Mouse (Mus musculus) MEL (cell line): ENCODE data around the gene Psmb7. TPM values are rescaled to one million over a fixed set of nuclear protein-coding genes. Genes with fewer than 3 reads are reported as not detected.

Experiments used
- DNase-seq: peaks from one replicate; pipeline ENCODE4 v3.0.0; 2011; ENCODE audit warnings: low read depth, low spot score
- H3K27ac ChIP-seq: 2 replicates; pipeline ENCODE4 v1.5.1; 2012; ENCODE audit warnings: low read depth, mild to moderate bottlenecking, control low read depth, low read length, moderate library complexity; ENCODE audit not compliant: control insufficient read depth
- H3K27me3 ChIP-seq, 2 experiments: fragments of 150-350 bp in 1 of 2; sonication (generic) in 1 of 2; 2 replicates each; pipeline ENCODE4 v1.6.1; 2012; ENCODE audit warnings: low read length in 2 of 2, mild to moderate bottlenecking in 2 of 2, improper control_type of control experiment in 1 of 2, moderate library complexity in 1 of 2; ENCODE audit not compliant: insufficient read depth in 2 of 2, control insufficient read depth in 1 of 2
- H3K36me3 ChIP-seq, 2 experiments: 2 replicates each; pipeline ENCODE4 v1.6.1; 2012 to 2014; ENCODE audit warnings: low read length in 2 of 2, improper control_type of control experiment in 1 of 2, inconsistent platforms in 1 of 2, mild to moderate bottlenecking in 1 of 2; ENCODE audit not compliant: insufficient read depth in 2 of 2, control insufficient read depth in 1 of 2
- H3K4me1 ChIP-seq, 2 experiments: fragments of 150-350 bp in 1 of 2; sonication (generic) in 1 of 2; 2 replicates each; pipeline ENCODE4 v1.6.1; 2012; ENCODE audit warnings: low read length in 2 of 2, improper control_type of control experiment in 1 of 2, mild to moderate bottlenecking in 1 of 2; ENCODE audit not compliant: insufficient read depth in 2 of 2, control insufficient read depth in 1 of 2
- H3K4me3 ChIP-seq, 2 experiments: fragments of 150-350 bp in 1 of 2; sonication (generic) in 1 of 2; 2 replicates each; pipeline ENCODE4 v1.5.1; 2012; ENCODE audit warnings: low read depth in 2 of 2, low read length in 2 of 2, mild to moderate bottlenecking in 2 of 2, moderate library complexity in 2 of 2, control low read depth in 1 of 2, improper control_type of control experiment in 1 of 2; ENCODE audit not compliant: control insufficient read depth in 1 of 2, insufficient read depth in 1 of 2
- H3K79me2 ChIP-seq: 2 replicates; pipeline ENCODE4 v1.6.1; 2012; ENCODE audit warnings: mild to moderate bottlenecking, low read length, moderate library complexity; ENCODE audit not compliant: control insufficient read depth, poor library complexity, insufficient read depth
- H3K9ac ChIP-seq: 2 replicates; pipeline ENCODE4 v1.6.1; 2012; ENCODE audit warnings: low read depth, mild to moderate bottlenecking, control low read depth, low read length, moderate library complexity; ENCODE audit not compliant: control insufficient read depth, poor library complexity, severe bottlenecking
- H3K9me3 ChIP-seq: fragments of 150-350 bp; sonication (generic); replicated peaks from 2 replicates; pipeline ENCODE4 v1.6.1; 2012; ENCODE audit warnings: mild to moderate bottlenecking, low read length, improper control_type of control experiment, moderate library complexity; ENCODE audit not compliant: insufficient read depth
- CHD1 ChIP-seq: IDR thresholded peaks from 2 replicates; pipeline ENCODE4 v1.6.1; 2012; ENCODE audit warnings: low read depth, mild to moderate bottlenecking, inconsistent platforms, low read length, improper control_type of control experiment
- E2F4 ChIP-seq: IDR thresholded peaks from 2 replicates; pipeline ENCODE4 v1.6.1; 2011; ENCODE audit warnings: low read depth, low read length, improper control_type of control experiment, borderline replicate concordance
- GATA1 ChIP-seq: IDR thresholded peaks from 2 replicates; pipeline ENCODE4 v1.6.1; 2011; ENCODE audit warnings: low read depth, low read length, improper control_type of control experiment
- HCFC1 ChIP-seq: IDR thresholded peaks from 2 replicates; pipeline ENCODE4 v1.6.1; 2012; ENCODE audit warnings: low read depth, mild to moderate bottlenecking, inconsistent platforms, low read length, improper control_type of control experiment, moderate library complexity
- MAX ChIP-seq: IDR thresholded peaks from 2 replicates; pipeline ENCODE4 v1.6.1; 2011; ENCODE audit warnings: low read length, improper control_type of control experiment
- MAZ ChIP-seq: IDR thresholded peaks from 2 replicates; pipeline ENCODE4 v1.6.1; 2012; ENCODE audit warnings: low read depth, mild to moderate bottlenecking, inconsistent platforms, low read length, improper control_type of control experiment
- MEF2A ChIP-seq: IDR thresholded peaks from 2 replicates; pipeline ENCODE4 v1.6.1; 2014; ENCODE audit warnings: low read depth, mild to moderate bottlenecking, inconsistent platforms, low read length, improper control_type of control experiment; ENCODE audit not compliant: poor library complexity, insufficient replicate concordance, severe bottlenecking; ENCODE audit errors: extremely low read depth
- MXI1 ChIP-seq: IDR thresholded peaks from 2 replicates; pipeline ENCODE4 v1.6.1; 2011; ENCODE audit warnings: mild to moderate bottlenecking, low read depth, low read length, improper control_type of control experiment
- MYB ChIP-seq: IDR thresholded peaks from 2 replicates; pipeline ENCODE4 v1.6.1; 2011; ENCODE audit warnings: mild to moderate bottlenecking, low read depth, low read length, improper control_type of control experiment
- NELFE ChIP-seq: IDR thresholded peaks from 2 replicates; pipeline ENCODE4 v1.6.1; 2011; ENCODE audit warnings: low read depth, low read length, improper control_type of control experiment
- POLR2A ChIP-seq, 2 experiments: IDR thresholded peaks; 2 replicates each; pipeline ENCODE4 v1.6.1; 2011 to 2012; ENCODE audit warnings: low read length in 2 of 2, mild to moderate bottlenecking in 2 of 2, control low read depth in 1 of 2, improper control_type of control experiment in 1 of 2, low read depth in 1 of 2, moderate library complexity in 1 of 2; ENCODE audit not compliant: control insufficient read depth in 1 of 2, insufficient read depth in 1 of 2, poor library complexity in 1 of 2
- POLR2AphosphoS5 ChIP-seq: IDR thresholded peaks from 2 replicates; pipeline ENCODE4 v1.6.1; 2012; ENCODE audit warnings: low read depth, borderline replicate concordance, mild to moderate bottlenecking, inconsistent platforms, low read length, moderate library complexity, mixed read lengths
- RAD21 ChIP-seq: IDR thresholded peaks from 2 replicates; pipeline ENCODE4 v1.6.1; 2011; ENCODE audit warnings: mild to moderate bottlenecking, low read depth, low read length, improper control_type of control experiment
- RCOR1 ChIP-seq: IDR thresholded peaks from 2 replicates; pipeline ENCODE4 v1.6.1; 2012; ENCODE audit warnings: low read depth, mild to moderate bottlenecking, inconsistent platforms, low read length, improper control_type of control experiment
- SIN3A ChIP-seq: IDR thresholded peaks from 2 replicates; pipeline ENCODE4 v1.6.1; 2012; ENCODE audit warnings: low read length, improper control_type of control experiment, inconsistent platforms
- SMC3 ChIP-seq: IDR thresholded peaks from 2 replicates; pipeline ENCODE4 v1.6.1; 2011; ENCODE audit warnings: low read depth, low read length, improper control_type of control experiment
- TBP ChIP-seq: IDR thresholded peaks from 2 replicates; pipeline ENCODE4 v1.8.0; 2011; ENCODE audit warnings: low read depth, low read length, improper control_type of control experiment
- TCF12 ChIP-seq: IDR thresholded peaks from 2 replicates; pipeline ENCODE4 v1.6.1; 2014; ENCODE audit warnings: low read depth, mild to moderate bottlenecking, inconsistent platforms, low read length, improper control_type of control experiment, moderate library complexity
- USF2 ChIP-seq, 2 experiments: IDR thresholded peaks; 2 replicates each; pipeline ENCODE4 v1.6.1; 2011 to 2012; ENCODE audit warnings: improper control_type of control experiment in 2 of 2, low read length in 2 of 2, borderline replicate concordance in 1 of 2, inconsistent platforms in 1 of 2, low read depth in 1 of 2, mild to moderate bottlenecking in 1 of 2; ENCODE audit not compliant: insufficient read depth in 1 of 2
- ZC3H11A ChIP-seq: IDR thresholded peaks from 2 replicates; pipeline ENCODE4 v1.6.1; 2012; ENCODE audit warnings: low read depth, mild to moderate bottlenecking, inconsistent platforms, low read length, improper control_type of control experiment
- ZKSCAN1 ChIP-seq: IDR thresholded peaks from 2 replicates; pipeline ENCODE4 v1.6.1; 2012; ENCODE audit warnings: low read depth, mild to moderate bottlenecking, inconsistent platforms, low read length, improper control_type of control experiment, moderate library complexity
- polyA plus RNA-seq, 2 experiments: library from polyadenylated mRNA; stranded (reverse) in 1 of 2; unstranded in 1 of 2; fragments of >175 nt in 1 of 2; fragments of >200 nt in 1 of 2; gene quantifications; 2 replicates each; pipeline versions ENCODE4 v1.2.1 to v1.2.4; 2012; ENCODE audit warnings: low replicate concordance in 2 of 2, low read depth in 1 of 2; ENCODE audit not compliant: insufficient read length in 2 of 2, insufficient read depth in 1 of 2, missing spikeins in 1 of 2
- total RNA-seq: library from RNA; depleted of rRNA; stranded (reverse); fragments of 300-350 nt; gene quantifications from 2 replicates; pipeline ENCODE4 v1.2.3, GENCODE M21; 2012

Psmb7 gene
- total and polyA plus RNA-seq, 3 experiments = 337 to 367 TPM; not detected in 1

GRCm38 (mm10) chr2:38546222-38546621 lies 97.7 kb downstream of the Psmb7 start:
- H3K79me2 ChIP-seq = no peaks in the 10 kb centered on the region
- no peaks in the 10 kb centered on the region for H3K9me3 ChIP-seq
- no peak overlapping the region for H3K27ac ChIP-seq
- DNase-seq = no peak
- no peak overlapping the region for H3K4me3 ChIP-seq
- peaks cover 0 to 5% of the 10 kb centered on the region in 2 experiments; a peak in 1 of 4 replicates for H3K4me1 ChIP-seq
- no peaks in the 10 kb centered on the region for H3K27me3 ChIP-seq
- H3K9ac ChIP-seq = no peak overlapping the region
- no peaks in the 10 kb centered on the region for H3K36me3 ChIP-seq
- no peak for TF ChIP-seq E2F4
- no peak for TF ChIP-seq GATA1
- no peak for TF ChIP-seq RCOR1
- no peak for TF ChIP-seq RAD21
- no peak for TF ChIP-seq TBP
- no peak for TF ChIP-seq MAZ
- no peak for TF ChIP-seq MAX

GRCm38 (mm10) chr2:38545706-38546105 lies 98.2 kb downstream of the Psmb7 start:
- H3K9ac ChIP-seq = no peak overlapping the region
- no peak for TF ChIP-seq CHD1
- TF ChIP-seq RAD21 = no peak
- TF ChIP-seq RCOR1 = no peak
- no peak for TF ChIP-seq HCFC1
- no peak for TF ChIP-seq MXI1
- no peak for TF ChIP-seq GATA1
- no peak for TF ChIP-seq USF2 (IDR thresholded peaks at IDR 0.05; ENCODE audit: borderline replicate concordance in 1 of 2, insufficient read depth in 1 of 2, low read depth in 1 of 2, low read length in 2 of 2)
- TF ChIP-seq SIN3A = no peak
- no peak for TF ChIP-seq SMC3
- no peak for TF ChIP-seq MYB
- no peak for TF ChIP-seq MEF2A
- no peak for TF ChIP-seq E2F4
- no peak for TF ChIP-seq POLR2AphosphoS5
- TF ChIP-seq TCF12 = no peak
- no peak for TF ChIP-seq POLR2A (IDR thresholded peaks at IDR 0.05; ENCODE audit: control insufficient read depth in 1 of 2, insufficient read depth in 1 of 2, low read depth in 1 of 2, low read length in 2 of 2, poor library complexity in 1 of 2)
- TF ChIP-seq NELFE = no peak
- no peak for TF ChIP-seq ZKSCAN1
- TF ChIP-seq ZC3H11A = no peak
- TF ChIP-seq, all 39 proteins: peak for 0
- no peaks in the 10 kb centered on the region for H3K9me3 ChIP-seq
- no peaks in the 10 kb centered on the region for H3K79me2 ChIP-seq
- H3K4me3 ChIP-seq = no peak overlapping the region
- no peak for DNase-seq
- H3K27me3 ChIP-seq = no peaks in the 10 kb centered on the region
- H3K27ac ChIP-seq = no peak overlapping the region
- H3K4me1 ChIP-seq = peaks cover 0 to 5% of the 10 kb centered on the region in 2 experiments; a peak in 1 of 4 replicates
- no peaks in the 10 kb centered on the region for H3K36me3 ChIP-seq
